Mouse (Mus musculus): ENCODE measurements around the gene Nup43. TPM values are rescaled to one million over a fixed set of nuclear protein-coding genes. Genes with fewer than 3 reads are reported as not detected.

The Nup43 gene
- polyA plus RNA-seq, 1 experiment from 2014 or later: 74.5 TPM

GRCm38 (mm10) chr10:7663159-7664026 lies 3.9 kb upstream of the Nup43 start:
- Histone ChIP-seq H3K9ac (peak overlapping the region; percentile 85), H3K27me3 (ENCODE audit: insufficient read depth, low read length) (no peaks in the 10 kb centered on the region), H3K9me3 (ENCODE audit: low read depth, low read length) (no peaks in the 10 kb centered on the region), H3K36me3 (ENCODE audit: insufficient read depth) (no peaks in the 10 kb centered on the region), H3K4me3 (ENCODE audit: low read depth, low read length) (peak overlapping the region; percentile 76), H3K4me2 (peak overlapping the region; percentile 90), H3K27ac (ENCODE audit: low read depth) (peak overlapping the region; percentile 90), H3K4me1 (ENCODE audit: insufficient read depth) (peaks cover 6% of the 10 kb centered on the region; the same call in 1 of the 2 replicates)
- WGBS: under 1% methylated on average over 61 of the region's 64 CpGs
- DNase-seq (peak; percentile 96), ATAC-seq (ENCODE audit: insufficient read depth) (peak; percentile 90)
- TF ChIP-seq CTCF (IDR thresholded peaks at IDR 0.05; ENCODE audit: low read depth): no peak

GRCm38 (mm10) chr10:7664027-7664526 lies 3.2 kb upstream of the Nup43 start:
- Histone ChIP-seq H3K9me3 (ENCODE audit: low read depth, low read length) (no peaks in the 10 kb centered on the region), H3K4me1 (ENCODE audit: insufficient read depth) (peaks cover 7% of the 10 kb centered on the region; the same call in 1 of the 2 replicates), H3K36me3 (ENCODE audit: insufficient read depth) (no peaks in the 10 kb centered on the region), H3K27ac (ENCODE audit: low read depth) (no peak overlapping the region; the same call in 1 of the 2 replicates), H3K9ac (peak overlapping the region; percentile 85), H3K4me3 (ENCODE audit: low read depth, low read length) (peak overlapping the region; percentile 76), H3K4me2 (peak overlapping the region; percentile 90), H3K27me3 (ENCODE audit: insufficient read depth, low read length) (no peaks in the 10 kb centered on the region)
- no peak for TF ChIP-seq CTCF (IDR thresholded peaks at IDR 0.05; ENCODE audit: low read depth)
- no peak for ATAC-seq (ENCODE audit: insufficient read depth)
- 52% methylated on average over 6 of the region's 6 CpGs for WGBS
- DNase-seq: peak; percentile 11

GRCm38 (mm10) chr10:7664889-7665288 lies 2.4 kb upstream of the Nup43 start:
- Histone ChIP-seq H3K9ac (no peak overlapping the region), H3K27me3 (ENCODE audit: insufficient read depth, low read length) (no peaks in the 10 kb centered on the region), H3K4me3 (ENCODE audit: low read depth, low read length) (no peak overlapping the region), H3K9me3 (ENCODE audit: low read depth, low read length) (no peaks in the 10 kb centered on the region), H3K36me3 (ENCODE audit: insufficient read depth) (peaks cover 6% of the 10 kb centered on the region), H3K27ac (ENCODE audit: low read depth) (no peak overlapping the region), H3K4me1 (ENCODE audit: insufficient read depth) (peaks cover 7% of the 10 kb centered on the region; the same call in 1 of the 2 replicates), H3K4me2 (no peak overlapping the region)
- WGBS: 76% methylated on average over 1 of the region's 1 CpGs
- no peak for TF ChIP-seq CTCF (IDR thresholded peaks at IDR 0.05; ENCODE audit: low read depth)
- no peak for ATAC-seq (ENCODE audit: insufficient read depth)
- no peak for DNase-seq

GRCm38 (mm10) chr10:7673673-7674072 lies 6.4 kb downstream of the Nup43 start:
- Histone ChIP-seq H3K9me3 (ENCODE audit: low read depth, low read length) (no peaks in the 10 kb centered on the region), H3K4me2 (no peak overlapping the region), H3K4me3 (ENCODE audit: low read depth, low read length) (no peak overlapping the region), H3K27me3 (ENCODE audit: insufficient read depth, low read length) (no peaks in the 10 kb centered on the region), H3K4me1 (ENCODE audit: insufficient read depth) (no peaks in the 10 kb centered on the region), H3K36me3 (ENCODE audit: insufficient read depth) (peaks cover 65% of the 10 kb centered on the region), H3K9ac (no peak overlapping the region), H3K27ac (ENCODE audit: low read depth) (no peak overlapping the region)
- TF ChIP-seq CTCF (IDR thresholded peaks at IDR 0.05; ENCODE audit: low read depth): peak; percentile 43
- DNase-seq (peak; percentile 63), ATAC-seq (ENCODE audit: insufficient read depth) (no peak)
- 68% methylated on average over 1 of the region's 1 CpGs for WGBS

GRCm38 (mm10) chr10:7680731-7681301 lies 13.5 kb downstream of the Nup43 start, which contains the start of the genes Pcmt1 and Lats1:
Pcmt1 (minus strand) TSS chr10:7681136.
Lats1 (plus strand) TSS chr10:7681214.
- peaks cover 45% of the 10 kb centered on the region for H3K36me3 ChIP-seq (ENCODE audit: insufficient read depth)
- under 1% methylated on average over 48 of the region's 65 CpGs for WGBS
- H3K9ac ChIP-seq: peak within 1 kb of the TSS; percentile 99
- TF ChIP-seq CTCF (IDR thresholded peaks at IDR 0.05; ENCODE audit: low read depth): no peak
- peaks cover 13% of the 10 kb centered on the region for H3K4me1 ChIP-seq (ENCODE audit: insufficient read depth)
- H3K27ac ChIP-seq (ENCODE audit: low read depth): peak within 1 kb of the TSS; percentile 97
- H3K27me3 ChIP-seq (ENCODE audit: insufficient read depth, low read length): no peaks in the 10 kb centered on the region
- DNase-seq (peak; percentile 92), ATAC-seq (ENCODE audit: insufficient read depth) (peak; percentile 87)
- peak within 1 kb of the TSS; percentile 94 for H3K4me3 ChIP-seq (ENCODE audit: low read depth, low read length)
- H3K4me2 ChIP-seq: peak within 1 kb of the TSS; percentile 81
- H3K9me3 ChIP-seq (ENCODE audit: low read depth, low read length): no peaks in the 10 kb centered on the region

- Histone ChIP-seq H3K4me1 (ENCODE audit: insufficient read depth) (peaks cover 13% of the 10 kb centered on the region), H3K9ac (peak overlapping the region; percentile 99), H3K4me2 (peak overlapping the region; percentile 81), H3K4me3 (ENCODE audit: low read depth, low read length) (peak overlapping the region; percentile 94), H3K27me3 (ENCODE audit: insufficient read depth, low read length) (no peaks in the 10 kb centered on the region), H3K9me3 (ENCODE audit: low read depth, low read length) (no peaks in the 10 kb centered on the region), H3K27ac (ENCODE audit: low read depth) (peak overlapping the region; percentile 97), H3K36me3 (ENCODE audit: insufficient read depth) (peaks cover 38% of the 10 kb centered on the region)
- peak; percentile 48 for TF ChIP-seq CTCF (IDR thresholded peaks at IDR 0.05; ENCODE audit: low read depth)
- DNase-seq: peak; percentile 80
- WGBS: under 1% methylated on average over 56 of the region's 64 CpGs
- peak; percentile 92 for ATAC-seq (ENCODE audit: insufficient read depth)
These were observed 14.2 kb downstream of the Nup43 start for GRCm38 (mm10) chr10:7681343-7682025.

Data from lung, embryonic 14.5 days (tissue).